Mouse (Mus musculus): ENCODE results near the gene Mios. TPM values are rescaled to one million over a fixed set of nuclear protein-coding genes. Genes with fewer than 3 reads are reported as not detected.

The Mios gene
- polyA plus RNA-seq, 1 experiment from 2014 or later, result 28.6 TPM

Other genes with a start within 250 kb of the Mios start
- gene Col28a1, start 16.6 kb upstream of the Mios start, polyA plus RNA-seq (2016; fragmentation: Nextera tagmentation; extraction: Ambion mirVana), result 0.10 and 0.21 TPM in 2 replicates
- gene Rpa3, start 50.0 kb downstream of the Mios start, polyA plus RNA-seq (2016; fragmentation: Nextera tagmentation; extraction: Ambion mirVana), result 204 and 210 TPM in 2 replicates
- 15.4 and 19.2 TPM in 2 replicates for gene Umad1, start 50.1 kb downstream of the Mios start, polyA plus RNA-seq (2016; fragmentation: Nextera tagmentation; extraction: Ambion mirVana)
- 6.9 and 7.1 TPM in 2 replicates for gene Gm45062, start 50.2 kb downstream of the Mios start, polyA plus RNA-seq (2016; fragmentation: Nextera tagmentation; extraction: Ambion mirVana)

Measured in embryonic facial prominence, embryonic 10.5 days (tissue).